Mouse (Mus musculus): ENCODE data around the gene Rab9.
A peak's percentile ranks its signal among the peaks of the same experiment; 100 is the strongest.

Rab9 gene

DNA sequence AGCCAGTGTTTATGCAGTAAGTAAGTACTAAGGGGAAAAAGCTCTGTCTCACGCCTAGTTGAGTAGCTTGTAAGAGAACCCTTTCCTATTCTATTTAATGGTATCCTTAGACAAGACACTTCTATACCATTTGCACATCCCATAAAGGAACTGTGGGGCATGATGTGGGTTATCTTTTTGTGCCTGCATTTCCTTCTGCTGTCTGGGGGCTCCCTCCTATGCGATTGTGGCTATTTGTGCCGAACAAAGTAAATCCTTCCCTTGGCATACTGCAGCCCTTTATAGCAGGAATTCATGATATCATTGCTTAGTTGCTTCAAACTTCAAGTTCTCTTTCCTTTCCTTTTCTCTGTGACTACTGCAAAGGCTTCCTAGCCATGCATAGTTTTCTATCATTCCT, 35.1 kb downstream of the Rab9 start:
- no peak for DNase-seq (ENCODE audit: low spot score)

DNA sequence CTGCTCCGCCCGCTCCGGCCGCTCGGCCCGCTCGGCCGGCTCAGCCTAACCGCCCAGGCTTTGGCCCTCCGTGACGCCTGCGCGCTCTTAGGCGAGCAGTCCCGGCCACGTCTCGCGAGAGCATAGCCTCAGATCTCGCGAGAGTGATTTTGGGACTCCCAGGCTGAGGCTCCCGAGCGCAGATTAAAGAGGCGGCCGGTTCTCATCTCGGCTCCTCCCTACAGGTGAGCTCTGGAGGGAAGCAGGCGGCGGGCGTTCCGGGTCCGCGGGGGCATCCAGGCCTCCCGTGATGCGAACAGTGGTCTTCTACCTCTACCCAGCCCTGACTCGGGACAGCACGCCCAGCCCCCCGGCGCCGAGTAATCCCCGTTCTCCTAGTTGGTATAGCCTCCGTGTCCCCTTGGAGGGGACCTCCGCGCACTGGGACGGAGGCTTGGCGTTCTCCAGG, 39.0 kb downstream of the Rab9 start, which contains the start of gene Ofd1:
Gene Ofd1 (minus strand): TSS at position 89 of the 448 bp plus-strand sequence.
- DNase-seq (ENCODE audit: low spot score) = peak; percentile 92

DNA sequence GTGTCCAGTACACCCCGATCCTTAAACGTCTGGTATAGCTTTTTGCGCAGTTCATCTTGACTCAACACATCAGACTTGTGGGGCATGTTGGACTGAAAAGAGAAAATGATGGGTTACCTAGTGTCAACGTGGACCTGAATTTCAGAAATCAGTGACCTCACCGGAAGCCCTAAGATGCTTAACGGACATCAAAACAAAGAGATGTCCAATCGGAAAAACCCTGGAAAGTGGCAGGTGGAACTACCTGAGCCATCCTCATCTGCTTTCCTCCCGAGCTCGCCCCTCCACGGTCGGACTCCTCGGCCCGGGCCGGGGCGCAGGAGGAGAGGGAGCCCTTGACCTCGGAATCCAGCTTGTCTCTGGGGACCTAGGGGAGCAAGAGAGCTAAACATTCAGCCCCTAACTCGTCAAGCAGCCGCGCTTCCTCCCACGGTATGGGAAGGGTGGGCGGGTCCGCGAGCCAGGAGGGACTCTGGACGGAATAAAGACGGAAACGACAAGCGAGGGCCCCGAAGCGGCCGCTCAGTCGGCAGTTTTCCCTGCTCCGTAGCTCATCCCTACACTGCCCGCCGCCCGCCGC, 39.5 kb downstream of the Rab9 start, which contains the start of gene Trappc2:
Gene Trappc2 (plus strand): TSS at position 539 of the 580 bp plus-strand sequence.
- DNase-seq (ENCODE audit: low spot score) = no peak

DNA sequence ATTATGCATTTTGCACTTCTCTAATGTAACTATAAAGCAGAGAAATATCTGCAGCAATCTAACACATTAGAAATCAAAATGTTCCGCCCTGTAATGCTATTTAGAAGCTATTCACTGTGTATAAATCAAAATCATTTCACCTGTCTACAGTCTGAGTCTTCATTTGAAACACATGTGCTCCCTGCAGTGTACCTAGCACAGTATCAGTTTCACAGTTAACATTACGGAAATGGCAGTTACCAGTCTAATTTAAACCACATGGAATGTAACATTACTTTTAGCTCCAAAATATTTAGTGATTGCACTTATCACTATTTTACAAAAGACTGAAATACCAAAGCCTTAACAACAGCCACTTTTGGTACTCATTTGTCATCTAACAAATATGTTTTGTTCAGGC, 44.9 kb downstream of the Rab9 start:
- DNase-seq (ENCODE audit: low spot score) = no peak

DNA sequence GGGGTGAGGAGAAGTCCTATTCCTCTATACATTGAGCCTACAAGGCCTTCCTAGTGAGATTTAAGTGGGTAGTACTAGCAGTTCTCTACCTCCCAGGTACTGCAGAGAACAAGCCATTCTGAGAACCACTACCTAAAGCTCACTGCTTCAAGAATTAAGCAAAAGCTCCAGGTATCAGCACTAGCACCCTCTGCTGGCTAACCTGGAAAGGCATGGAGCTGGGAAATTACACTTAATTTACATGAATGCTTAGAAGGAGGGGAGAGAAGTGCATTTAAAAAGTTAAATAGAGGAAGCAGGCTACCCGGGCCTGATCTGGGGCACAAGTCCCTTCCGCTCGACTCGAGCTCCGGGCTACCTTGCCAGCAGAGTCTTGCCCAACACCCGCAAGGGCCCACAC, 63.5 kb downstream of the Rab9 start:
- peak; percentile 10 for DNase-seq (ENCODE audit: low spot score)

DNA sequence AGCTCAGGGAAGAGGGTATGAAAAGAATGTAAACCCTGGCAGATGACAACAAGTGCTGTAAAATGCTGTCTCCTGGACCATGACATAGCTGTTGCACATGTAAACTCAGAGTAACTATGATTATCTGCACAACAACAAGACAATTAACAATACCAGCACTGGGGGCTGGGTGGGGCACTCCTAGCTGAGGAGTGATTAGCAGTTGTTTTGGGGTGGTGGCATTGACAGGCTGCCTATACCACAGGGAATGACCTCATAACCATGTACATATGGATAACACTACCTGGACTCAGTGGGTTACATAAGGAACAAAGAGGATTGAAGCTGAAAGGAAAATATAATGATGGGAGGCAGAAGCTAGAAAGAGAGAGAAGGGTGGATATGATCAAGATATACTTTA, 71.8 kb downstream of the Rab9 start:
- DNase-seq (ENCODE audit: low spot score) = no peak
